ENCODE assay signal across 34 mouse cellular contexts in the genomic region with DNA sequence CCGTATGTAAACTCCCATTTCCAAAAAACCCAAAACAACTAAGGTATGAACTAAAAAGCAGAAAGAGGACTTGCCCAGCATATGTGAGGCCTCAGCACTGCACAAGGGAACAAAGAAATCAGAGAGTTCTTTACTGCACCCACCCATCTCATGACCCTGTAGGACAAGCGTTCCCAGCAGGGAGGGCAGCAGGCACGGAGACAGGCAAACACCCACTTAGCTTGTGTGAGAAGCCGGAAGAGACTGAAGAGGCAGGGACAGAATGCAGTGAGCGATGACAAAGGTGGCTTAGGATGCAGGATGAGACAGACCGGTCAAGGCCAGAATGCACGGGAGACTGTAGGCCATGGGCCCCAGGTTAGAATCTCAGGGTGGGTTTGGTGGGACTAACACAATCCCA. TPM values are rescaled to one million over a fixed set of nuclear protein-coding genes. Genes with fewer than 3 reads are reported as not detected.
"Had no signal": no experiment of that assay in that cellular context is flagged by ENCODE, and none has a peak within 500 bp of the region (broad histone marks: within the 10 kb centered on the region; RNA-seq: fewer than 3 reads in every experiment).

No protein-coding gene starts in this region.

- H3K4me2 ChIP-seq: limb, embryonic 12.5 days; limb, embryonic 13.5 days; limb, embryonic 15.5 days; liver, embryonic 11.5 days; liver, embryonic 12.5 days; liver, embryonic 13.5 days; liver, embryonic 15.5 days; lung, embryonic 14.5 days; lung, embryonic 15.5 days; midbrain, embryonic 12.5 days; midbrain, embryonic 13.5 days; midbrain, embryonic 15.5 days had no signal

- H3K4me3 ChIP-seq: left cerebral cortex, adult 2 months; limb, embryonic 10.5 days; limb, embryonic 12.5 days; limb, embryonic 13.5 days; limb, embryonic 15.5 days; liver, embryonic 12.5 days; liver, embryonic 13.5 days; liver, embryonic 15.5 days; lung, embryonic 15.5 days; megakaryocyte, embryonic 14.5 days; midbrain, embryonic 10.5 days; midbrain, embryonic 12.5 days; midbrain, embryonic 13.5 days; midbrain, embryonic 15.5 days; myocyte had no signal

- ATAC-seq: liver, embryonic 12.5 days; liver, postnatal 0 days; lung, postnatal 0 days; midbrain, embryonic 13.5 days; midbrain, embryonic 15.5 days had no signal

- H3K9me3 ChIP-seq: limb, embryonic 10.5 days; limb, embryonic 12.5 days; limb, embryonic 13.5 days; limb, embryonic 15.5 days; liver, embryonic 12.5 days; liver, embryonic 13.5 days; liver, embryonic 15.5 days; lung, embryonic 15.5 days; megakaryocyte, embryonic 14.5 days; midbrain, embryonic 10.5 days; midbrain, embryonic 12.5 days; midbrain, embryonic 13.5 days; midbrain, embryonic 15.5 days had no signal

- DNase-seq: left cerebral cortex, postnatal 4 days; liver; liver, embryonic 13.5 days; liver, postnatal 0 days; lung, adult 18-20 months; lung, adult 2 months; lung, embryonic 14.5 days; lung, postnatal 10 days; lung, postnatal 14 days; lung, postnatal 36 days; lung, postnatal 4 days; midbrain, embryonic 14.5 days had no signal

- H3K4me1 ChIP-seq: megakaryocyte, embryonic 14.5 days had no signal

- H3K9ac ChIP-seq: limb, embryonic 12.5 days; limb, embryonic 13.5 days; limb, embryonic 15.5 days; liver, embryonic 12.5 days; liver, embryonic 13.5 days; liver, embryonic 14.5 days; liver, embryonic 15.5 days; liver, postnatal 0 days; lung, embryonic 14.5 days; lung, embryonic 15.5 days; midbrain, embryonic 12.5 days; midbrain, embryonic 13.5 days; midbrain, embryonic 15.5 days had no signal

- H3K27ac ChIP-seq: left cerebral cortex, adult 2 months; limb, embryonic 10.5 days; limb, embryonic 12.5 days; limb, embryonic 13.5 days; limb, embryonic 15.5 days; liver, embryonic 12.5 days; liver, embryonic 13.5 days; liver, embryonic 14.5 days; liver, embryonic 15.5 days; lung, embryonic 15.5 days; macrophage; midbrain, embryonic 10.5 days; midbrain, embryonic 12.5 days; midbrain, embryonic 13.5 days; midbrain, embryonic 15.5 days had no signal

- H3K36me3 ChIP-seq: limb, embryonic 10.5 days; limb, embryonic 12.5 days; limb, embryonic 13.5 days; limb, embryonic 15.5 days; liver, embryonic 12.5 days; liver, embryonic 13.5 days; liver, embryonic 15.5 days; lung, embryonic 15.5 days; midbrain, embryonic 10.5 days; midbrain, embryonic 12.5 days; midbrain, embryonic 13.5 days; midbrain, embryonic 15.5 days had no signal

RNA-seq across cellular contexts. Expression of a gene that starts 11.1 kb away (rescaled TPM):
- polyA plus RNA-seq: liver, adult 2 months; liver, embryonic 12.5 days; liver, embryonic 13.5 days; liver, embryonic 15.5 days; liver, embryonic 16.5 days; liver, postnatal 0 days; lung, adult 2 months; lung, embryonic 14.5 days; lung, embryonic 15.5 days; lung, embryonic 16.5 days; lung, postnatal 0 days; macrophage; midbrain, postnatal 0 days; myocyte had no signal
